Mouse (Mus musculus) kidney, adult 10 weeks (tissue): Measurements from ENCODE around the gene Mt2. TPM values are rescaled to one million over a fixed set of nuclear protein-coding genes. Genes with fewer than 3 reads are reported as not detected.

ENCODE experiments used
- polyA plus RNA-seq: library from polyadenylated mRNA; stranded (reverse); fragments of 350-450 nt; fragmentation: Illumina TruSeq; extraction: RNeasy Lipid Tissue Mini Kit (QIAGEN cat#74804); gene quantifications from one replicate; pipeline ENCODE4 v1.2.3, GENCODE M21; 2014; ENCODE audit warnings: low read depth, low replicate concordance

The Mt2 gene
- polyA plus RNA-seq, result 13.5 TPM

GRCm38 (mm10) chr8:94172075-94172808, at the start of gene Mt2:
Gene Mt2, plus strand, starts transcription at chr8:94172664.

GRCm38 (mm10) chr8:94136933-94137332, 35.5 kb upstream of the Mt2 start, which contains the start of gene Mt4:
Gene Mt4, plus strand, starts transcription at chr8:94137197.

GRCm38 (mm10) chr8:94152513-94153300, 19.8 kb upstream of the Mt2 start, which contains the start of gene Mt3:
Gene Mt3, plus strand, starts transcription at chr8:94152607.

GRCm38 (mm10) chr8:94178857-94179712, 6.6 kb downstream of the Mt2 start, which contains the start of gene Mt1:
Gene Mt1, plus strand, starts transcription at chr8:94179082.

GRCm38 (mm10) chr8:94214252-94215173, 42.0 kb downstream of the Mt2 start, which contains the start of gene Nup93:
Gene Nup93, plus strand, starts transcription at chr8:94214564.

Other genes with a start within 250 kb of the Mt2 start
- 218 TPM for gene Amfr, start 159.8 kb upstream of the Mt2 start, polyA plus RNA-seq
- 59.8 TPM for gene Nudt21, start 135.6 kb upstream of the Mt2 start, polyA plus RNA-seq
- gene Ogfod1, start 135.5 kb upstream of the Mt2 start, polyA plus RNA-seq, result 16.6 TPM
- 12.6 TPM for gene Bbs2, start 73.7 kb upstream of the Mt2 start, polyA plus RNA-seq
- gene Mt4, start 35.5 kb upstream of the Mt2 start, polyA plus RNA-seq, result not detected
- not detected for gene Mt3, start 20.1 kb upstream of the Mt2 start, polyA plus RNA-seq
- 7.3 TPM for gene Mt1, start 6.4 kb downstream of the Mt2 start, polyA plus RNA-seq
- 9.7 TPM for gene Nup93, start 41.9 kb downstream of the Mt2 start, polyA plus RNA-seq
- gene Slc12a3, start 156.5 kb downstream of the Mt2 start, polyA plus RNA-seq, result 176 TPM
- 191 TPM for gene Herpud1, start 213.8 kb downstream of the Mt2 start, polyA plus RNA-seq